Mouse (Mus musculus) stomach, postnatal 0 days (tissue): Measurements from ENCODE around the gene Card9. TPM values are rescaled to one million over a fixed set of nuclear protein-coding genes. Genes with fewer than 3 reads are reported as not detected.
"Not testable (repeated sequence)": the region's sequence is repeated elsewhere in the genome, so short reads cannot be mapped to it uniquely, and the experiment has no call there.

Source experiments
- ATAC-seq: fragments of 200-750 bp; cut with Nextera tagmentation; 2 replicates; pipeline ENCODE4 v1.8.0; 2017; ENCODE audit not compliant: low FRiP score, low TSS enrichment
- DNase-seq: peaks from one replicate; pipeline ENCODE4 v3.0.0-alpha.2; 2016; ENCODE audit warnings: low spot score
- H3K27ac ChIP-seq: fragments of 300-500 bp; sonication (generic); replicated peaks from 2 replicates; pipeline ENCODE4 v1.5.1; 2014; ENCODE audit warnings: mild to moderate bottlenecking, control low read depth
- H3K27me3 ChIP-seq: fragments of 300-500 bp; sonication (generic); 2 replicates; pipeline ENCODE4 v1.6.1; 2014; ENCODE audit warnings: low read length; ENCODE audit not compliant: control insufficient read depth, insufficient read depth
- H3K36me3 ChIP-seq: fragments of 300-500 bp; sonication (generic); 2 replicates; pipeline ENCODE4 v1.6.1; 2014; ENCODE audit warnings: low read length, mixed read lengths; ENCODE audit not compliant: control insufficient read depth, insufficient read depth
- H3K4me1 ChIP-seq: fragments of 300-500 bp; sonication (generic); replicated peaks from 2 replicates; pipeline ENCODE4 v1.6.1; 2014; ENCODE audit warnings: antibody characterized with exemption; ENCODE audit not compliant: control insufficient read depth, insufficient read depth
- H3K4me2 ChIP-seq: fragments of 300-500 bp; sonication (generic); replicated peaks from 2 replicates; pipeline ENCODE4 v1.6.1; 2014; ENCODE audit warnings: low read depth, mild to moderate bottlenecking, control low read depth, moderate library complexity
- H3K4me3 ChIP-seq: fragments of 300-500 bp; sonication (generic); 2 replicates; pipeline ENCODE4 v1.5.1; 2014; ENCODE audit warnings: low read depth, low read length, control low read depth
- H3K9ac ChIP-seq: fragments of 300-500 bp; sonication (generic); 2 replicates; pipeline ENCODE4 v1.6.1; 2014; ENCODE audit warnings: mild to moderate bottlenecking, low read length, control low read depth, mixed read lengths
- H3K9me3 ChIP-seq: fragments of 300-500 bp; sonication (generic); 2 replicates; pipeline ENCODE4 v1.6.1; 2016; ENCODE audit warnings: low read length; ENCODE audit not compliant: control insufficient read depth
- CTCF ChIP-seq: IDR thresholded peaks from 2 replicates; pipeline ENCODE4 v1.5.1; 2016; ENCODE audit warnings: antibody characterized with exemption, low read depth, mild to moderate bottlenecking, moderate library complexity
- EP300 ChIP-seq: optimal IDR thresholded peaks from 2 replicates; pipeline ENCODE3; 2016; ENCODE audit warnings: antibody characterized with exemption
- whole genome bisulfite sequencing: fragments of 180-500 bp; shearing (Covaris S2); extraction: QIAGEN DNeasy Blood & Tissue Kit; methylation state at CpG from one replicate; pipeline ENCODE4 v1.1.7; 2014; 5-methylcytosine and 5-hydroxymethylcytosine counted together
- polyA plus RNA-seq: library from polyadenylated mRNA; unstranded; fragments of >200 nt; fragmentation: Nextera tagmentation; extraction: Ambion mirVana; gene quantifications from 2 replicates; pipeline ENCODE4 v1.2.1, GENCODE M21; 2015

Card9 gene
- polyA plus RNA-seq, 1 experiment from 2014 or later: 0.55 TPM

GRCm38 (mm10) chr2:26389154-26389690 is 28.5 kb upstream of the Card9 start, which contains the start of the genes Entr1 and Pmpca:
Gene Entr1, minus strand, starts transcription at chr2:26389316.
Gene Pmpca, plus strand, starts transcription at chr2:26389339.
- under 1% methylated on average over 60 of the region's 60 CpGs for WGBS
- Histone ChIP-seq H3K36me3 (peaks cover 43% of the 10 kb centered on the region), H3K9ac (peak within 1 kb of the TSS; percentile 94), H3K4me1 (no peaks in the 10 kb centered on the region), H3K4me3 (peak within 1 kb of the TSS; percentile 97), H3K4me2 (peak within 1 kb of the TSS; percentile 96), H3K27me3 (no peaks in the 10 kb centered on the region), H3K27ac (peak within 1 kb of the TSS; percentile 69), H3K9me3 (no peaks in the 10 kb centered on the region)
- ATAC-seq (peak; percentile 92), DNase-seq (peak; percentile 89)
- no peak for TF ChIP-seq EP300
- TF ChIP-seq CTCF: no peak

- Histone ChIP-seq H3K9me3 (no peaks in the 10 kb centered on the region), H3K27ac (peak overlapping the region; percentile 69), H3K27me3 (no peaks in the 10 kb centered on the region), H3K4me1 (no peaks in the 10 kb centered on the region), H3K4me2 (peak overlapping the region; percentile 96), H3K36me3 (peaks cover 46% of the 10 kb centered on the region), H3K4me3 (peak overlapping the region; percentile 97), H3K9ac (peak overlapping the region; percentile 94)
- under 1% methylated on average over 45 of the region's 45 CpGs for WGBS
- ATAC-seq (peak; percentile 60), DNase-seq (no peak)
- TF ChIP-seq CTCF (no peak), EP300 (no peak)
Observed at GRCm38 (mm10) chr2:26388682-26389153, 28.0 kb upstream of the Card9 start.

GRCm38 (mm10) chr2:26387713-26388112 is 27.0 kb upstream of the Card9 start:
- no peak for TF ChIP-seq CTCF
- no peak for TF ChIP-seq EP300
- Histone ChIP-seq H3K36me3 (peaks cover 43% of the 10 kb centered on the region), H3K27ac (no peak overlapping the region), H3K4me3 (no peak overlapping the region), H3K4me2 (no peak overlapping the region), H3K4me1 (no peaks in the 10 kb centered on the region), H3K27me3 (no peaks in the 10 kb centered on the region), H3K9me3 (no peaks in the 10 kb centered on the region), H3K9ac (peak overlapping the region; percentile 43)
- ATAC-seq (no peak), DNase-seq (no peak)
- WGBS: 80% methylated on average over 3 of the region's 3 CpGs

- H3K27me3 ChIP-seq, H3K4me1 ChIP-seq, H3K27ac ChIP-seq, DNase-seq, H3K9me3 ChIP-seq, ATAC-seq: not testable (repeated sequence)
- WGBS: 28% methylated on average over 6 of the region's 6 CpGs
- Histone ChIP-seq H3K9ac (peak overlapping the region; percentile 77), H3K36me3 (peaks cover 31% of the 10 kb centered on the region), H3K4me3 (peak overlapping the region; percentile 67), H3K4me2 (peak overlapping the region; percentile 90)
Observed at GRCm38 (mm10) chr2:26380871-26381270, 20.2 kb upstream of the Card9 start.

DNA sequence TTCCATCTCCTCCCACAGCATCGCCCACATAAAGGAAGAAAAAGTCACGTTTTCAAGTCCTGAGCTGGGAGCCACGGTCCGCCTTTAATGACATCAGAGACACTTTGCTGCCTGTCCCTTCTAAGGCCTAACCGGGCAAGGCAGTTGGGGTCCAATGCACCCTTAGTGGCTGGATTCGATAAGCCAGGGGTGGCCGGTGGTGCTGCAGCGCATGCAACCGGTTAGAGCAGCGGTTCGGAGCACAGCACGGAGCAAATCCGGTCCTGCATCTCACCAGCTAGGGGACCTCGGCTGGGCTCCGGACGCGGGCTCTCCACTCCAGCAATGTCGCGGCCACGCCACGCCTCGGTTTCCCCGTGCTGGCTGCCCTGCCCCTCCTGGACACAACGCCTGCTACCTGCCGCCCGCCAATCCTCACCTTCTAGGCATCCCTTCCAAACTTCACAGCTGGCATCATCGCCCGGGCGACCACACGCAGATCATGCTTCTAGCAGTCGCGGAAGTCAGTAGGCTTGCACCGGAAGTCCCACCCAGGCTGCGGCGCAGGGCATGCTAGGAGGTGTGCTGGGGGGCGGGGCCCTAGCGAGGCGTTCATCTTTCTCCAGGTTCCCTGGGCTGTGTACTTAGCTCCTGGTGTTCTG is 19.5 kb upstream of the Card9 start, which contains the start of gene Snapc4:
TSS of gene Snapc4 (minus strand) at position 523 of the 641 bp plus-strand sequence.
- under 1% methylated on average over 38 of the region's 38 CpGs for WGBS
- no peaks in the 10 kb centered on the region for H3K9me3 ChIP-seq
- H3K4me1 ChIP-seq: no peaks in the 10 kb centered on the region
- peak within 1 kb of the TSS; percentile 73 for H3K27ac ChIP-seq
- no peaks in the 10 kb centered on the region for H3K27me3 ChIP-seq
- H3K4me2 ChIP-seq: peak within 1 kb of the TSS; percentile 90
- peak within 1 kb of the TSS; percentile 67 for H3K4me3 ChIP-seq
- peak; percentile 92 for DNase-seq
- TF ChIP-seq CTCF (no peak), EP300 (no peak)
- H3K36me3 ChIP-seq: peaks cover 29% of the 10 kb centered on the region
- peak within 1 kb of the TSS; percentile 77 for H3K9ac ChIP-seq
- peak; percentile 92 for ATAC-seq

GRCm38 (mm10) chr2:26372396-26372795 is 11.7 kb upstream of the Card9 start:
- WGBS: 98% methylated on average over 8 of the region's 8 CpGs
- Histone ChIP-seq H3K4me2 (no peak overlapping the region), H3K4me1 (no peaks in the 10 kb centered on the region), H3K9me3 (no peaks in the 10 kb centered on the region), H3K9ac (no peak overlapping the region), H3K27me3 (no peaks in the 10 kb centered on the region), H3K36me3 (peaks cover 44% of the 10 kb centered on the region), H3K27ac (no peak overlapping the region), H3K4me3 (no peak overlapping the region)
- DNase-seq (no peak), ATAC-seq (no peak)
- TF ChIP-seq CTCF (no peak), EP300 (no peak)
